Mouse (Mus musculus) embryonic fibroblast, embryonic 13.5 days (primary cell): ENCODE results near the gene Cbx4.

Experiments used
- CTCF ChIP-seq: IDR thresholded peaks from 2 replicates; pipeline ENCODE4 v1.5.1; 2011; ENCODE audit warnings: mild to moderate bottlenecking, control low read depth, low read length, moderate library complexity, borderline replicate concordance; ENCODE audit not compliant: insufficient read depth
- POLR2A ChIP-seq: IDR thresholded peaks from 2 replicates; pipeline ENCODE4 v1.6.1; 2011; ENCODE audit warnings: low read depth, mild to moderate bottlenecking, control low read depth, low read length, moderate library complexity

- TF ChIP-seq CTCF (no peak), POLR2A (0 out of 2 replicates have a peak, but pooled peaks have one; percentile 36)
Observed at GRCm38 (mm10) chr11:119090961-119091597, 5.1 kb upstream of the Cbx4 start.
